Mouse (Mus musculus): Measurements from ENCODE around the gene Rbm31y.
"Not testable (repeated sequence)": the region's sequence is repeated elsewhere in the genome, so short reads cannot be mapped to it uniquely, and the experiment has no call there.

Rbm31y gene

GRCm38 (mm10) chrY:17400461-17400860 is at the start of gene Rbm31y:
Rbm31y (plus strand) TSS chrY:17400761.
- not testable (repeated sequence) for DNase-seq (ENCODE audit: extremely low spot score, low read depth, low spot score)

Data from hindlimb bud, embryonic 11.5 days (tissue).